Mouse (Mus musculus) erythroblast, adult 5-6 weeks (primary cell): ENCODE data around the gene Chac1. TPM values are rescaled to one million over a fixed set of nuclear protein-coding genes. Genes with fewer than 3 reads are reported as not detected.

Source experiments
- ATAC-seq: replicated peaks from 2 replicates; pipeline ENCODE4 v1.8.0; 2016; ENCODE audit warnings: moderate number of reproducible peaks, mild to moderate bottlenecking, moderate TSS enrichment, inconsistent platforms; ENCODE audit not compliant: poor library complexity, low FRiP score, severe bottlenecking
- total RNA-seq, 2 experiments: library from RNA; stranded (forward) in 1 of 2; stranded (reverse) in 1 of 2; fragments of 150-400 nt in 1 of 2; fragments of 200-764, 138-1000 nt in 1 of 2; gene quantifications; 2 replicates each; pipeline versions ENCODE4 v1.2.3 to v1.2.4; 2015 to 2017; ENCODE audit warnings: low replicate concordance in 2 of 2

The Chac1 gene
- total RNA-seq, 2 experiments from 2014 or later: 0.77 to 1.0 TPM

DNA sequence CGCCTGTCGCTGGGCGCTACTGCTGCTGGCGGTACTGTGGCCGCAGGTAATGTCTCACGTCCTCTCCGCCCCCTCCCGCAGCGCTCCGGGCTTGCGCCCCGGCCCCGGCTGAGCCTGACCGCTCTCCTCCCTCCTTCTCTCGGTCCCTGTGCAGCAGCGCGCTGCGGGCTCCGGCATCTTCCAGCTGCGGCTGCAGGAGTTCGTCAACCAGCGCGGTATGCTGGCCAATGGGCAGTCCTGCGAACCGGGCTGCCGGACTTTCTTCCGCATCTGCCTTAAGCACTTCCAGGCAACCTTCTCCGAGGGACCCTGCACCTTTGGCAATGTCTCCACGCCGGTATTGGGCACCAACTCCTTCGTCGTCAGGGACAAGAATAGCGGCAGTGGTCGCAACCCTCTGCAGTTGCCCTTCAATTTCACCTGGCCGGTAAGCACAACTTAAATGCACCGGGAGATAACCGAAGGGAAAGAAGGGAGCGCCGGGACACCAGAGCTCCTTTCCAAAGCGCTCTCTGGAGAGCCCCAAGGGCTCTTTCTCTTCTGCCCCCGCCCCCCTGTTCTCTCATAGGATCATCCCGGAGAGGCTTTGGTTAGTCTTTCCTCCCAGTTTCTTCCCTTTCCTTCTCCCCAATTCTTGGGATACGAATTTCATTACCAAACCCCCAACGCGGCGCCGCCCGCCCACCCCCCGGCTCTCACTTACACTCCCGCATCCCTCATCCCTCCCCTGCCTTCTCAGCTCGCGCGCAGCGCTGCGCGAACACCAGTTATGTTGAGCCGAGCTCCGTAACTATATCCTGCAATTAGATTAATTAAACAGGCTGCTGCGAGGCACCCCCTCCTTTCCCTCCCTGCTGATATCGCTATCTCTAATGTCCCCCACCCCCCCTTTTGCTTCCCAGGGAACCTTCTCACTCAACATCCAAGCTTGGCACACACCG lies 24.6 kb upstream of the Chac1 start:
- ATAC-seq: no peak

GRCm38 (mm10) chr2:119327102-119327480 lies 23.9 kb upstream of the Chac1 start:
- ATAC-seq: no peak

GRCm38 (mm10) chr2:119327942-119328526 lies 23.0 kb upstream of the Chac1 start:
- no peak for ATAC-seq

GRCm38 (mm10) chr2:119328546-119328945 lies 22.5 kb upstream of the Chac1 start:
- no peak for ATAC-seq

GRCm38 (mm10) chr2:119329123-119329817 lies 21.8 kb upstream of the Chac1 start:
- ATAC-seq: no peak

GRCm38 (mm10) chr2:119330795-119331194 lies 20.2 kb upstream of the Chac1 start:
- ATAC-seq: no peak

DNA sequence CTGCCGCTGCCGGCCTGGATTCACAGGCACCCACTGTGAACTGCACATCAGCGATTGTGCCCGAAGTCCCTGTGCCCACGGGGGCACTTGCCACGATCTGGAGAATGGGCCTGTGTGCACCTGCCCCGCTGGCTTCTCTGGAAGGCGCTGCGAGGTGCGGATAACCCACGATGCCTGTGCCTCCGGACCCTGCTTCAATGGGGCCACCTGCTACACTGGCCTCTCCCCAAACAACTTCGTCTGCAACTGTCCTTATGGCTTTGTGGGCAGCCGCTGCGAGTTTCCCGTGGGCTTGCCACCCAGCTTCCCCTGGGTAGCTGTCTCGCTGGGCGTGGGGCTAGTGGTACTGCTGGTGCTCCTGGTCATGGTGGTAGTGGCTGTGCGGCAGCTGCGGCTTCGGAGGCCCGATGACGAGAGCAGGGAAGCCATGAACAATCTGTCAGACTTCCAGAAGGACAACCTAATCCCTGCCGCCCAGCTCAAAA lies 18.8 kb upstream of the Chac1 start:
- no peak for ATAC-seq

DNA sequence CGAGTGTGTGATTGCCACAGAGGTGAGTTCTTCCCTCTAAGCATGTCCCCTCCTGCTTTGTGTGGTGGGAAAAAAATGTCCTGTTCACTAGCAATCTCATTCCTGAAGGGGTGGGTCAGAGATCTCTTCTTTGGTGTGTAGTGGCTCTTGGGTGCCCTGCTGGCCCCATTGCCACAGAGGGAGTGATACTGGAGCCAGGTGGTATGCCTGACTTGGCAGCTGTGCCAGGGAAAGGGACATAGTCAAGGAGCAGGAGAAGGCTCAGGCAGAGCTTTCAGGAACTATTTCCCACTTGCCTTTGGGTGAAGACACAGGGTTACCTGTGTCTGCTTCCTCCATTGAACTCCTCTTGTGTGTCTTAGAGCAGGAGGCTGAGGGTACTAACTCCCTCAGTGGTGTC lies 16.9 kb upstream of the Chac1 start:
- ATAC-seq: no peak

DNA sequence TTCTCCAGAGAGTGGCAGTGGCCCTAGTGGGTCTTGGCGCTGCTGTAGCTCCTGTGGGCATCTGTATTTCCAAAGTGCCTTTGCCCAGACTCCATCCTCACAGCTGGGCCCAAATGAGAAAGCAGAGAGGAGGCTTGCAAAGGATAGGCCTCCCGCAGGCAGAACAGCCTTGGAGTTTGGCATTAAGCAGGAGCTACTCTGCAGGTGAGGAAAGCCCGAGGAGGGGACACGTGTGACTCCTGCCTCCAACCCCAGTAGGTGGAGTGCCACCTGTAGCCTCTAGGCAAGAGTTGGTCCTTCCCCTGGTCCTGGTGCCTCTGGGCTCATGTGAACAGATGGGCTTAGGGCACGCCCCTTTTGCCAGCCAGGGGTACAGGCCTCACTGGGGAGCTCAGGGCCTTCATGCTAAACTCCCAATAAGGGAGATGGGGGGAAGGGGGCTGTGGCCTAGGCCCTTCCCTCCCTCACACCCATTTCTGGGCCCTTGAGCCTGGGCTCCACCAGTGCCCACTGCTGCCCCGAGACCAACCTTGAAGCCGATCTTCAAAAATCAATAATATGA lies 16.0 kb upstream of the Chac1 start:
- ATAC-seq: no peak

DNA sequence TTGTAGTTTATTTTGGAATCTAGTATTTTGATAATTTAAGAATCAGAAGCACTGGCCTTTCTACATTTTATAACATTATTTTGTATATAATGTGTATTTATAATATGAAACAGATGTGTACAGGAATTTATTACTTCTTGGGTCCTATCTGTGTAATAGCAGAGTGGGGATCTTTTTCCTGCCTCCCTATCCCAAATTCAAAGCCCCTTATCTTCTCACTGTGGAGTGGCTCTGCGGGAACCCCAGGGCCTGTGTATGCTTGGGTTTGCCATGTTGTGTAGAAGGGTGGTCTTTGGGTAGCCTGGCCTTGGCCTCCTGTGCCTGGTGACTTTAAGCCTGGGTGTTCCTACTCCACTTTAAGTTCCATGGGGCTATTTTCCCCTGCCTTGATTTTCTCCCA lies 15.5 kb upstream of the Chac1 start:
- no peak for ATAC-seq

GRCm38 (mm10) chr2:119336002-119336401 lies 15.0 kb upstream of the Chac1 start:
- no peak for ATAC-seq

GRCm38 (mm10) chr2:119336470-119336869 lies 14.6 kb upstream of the Chac1 start:
- no peak for ATAC-seq

DNA sequence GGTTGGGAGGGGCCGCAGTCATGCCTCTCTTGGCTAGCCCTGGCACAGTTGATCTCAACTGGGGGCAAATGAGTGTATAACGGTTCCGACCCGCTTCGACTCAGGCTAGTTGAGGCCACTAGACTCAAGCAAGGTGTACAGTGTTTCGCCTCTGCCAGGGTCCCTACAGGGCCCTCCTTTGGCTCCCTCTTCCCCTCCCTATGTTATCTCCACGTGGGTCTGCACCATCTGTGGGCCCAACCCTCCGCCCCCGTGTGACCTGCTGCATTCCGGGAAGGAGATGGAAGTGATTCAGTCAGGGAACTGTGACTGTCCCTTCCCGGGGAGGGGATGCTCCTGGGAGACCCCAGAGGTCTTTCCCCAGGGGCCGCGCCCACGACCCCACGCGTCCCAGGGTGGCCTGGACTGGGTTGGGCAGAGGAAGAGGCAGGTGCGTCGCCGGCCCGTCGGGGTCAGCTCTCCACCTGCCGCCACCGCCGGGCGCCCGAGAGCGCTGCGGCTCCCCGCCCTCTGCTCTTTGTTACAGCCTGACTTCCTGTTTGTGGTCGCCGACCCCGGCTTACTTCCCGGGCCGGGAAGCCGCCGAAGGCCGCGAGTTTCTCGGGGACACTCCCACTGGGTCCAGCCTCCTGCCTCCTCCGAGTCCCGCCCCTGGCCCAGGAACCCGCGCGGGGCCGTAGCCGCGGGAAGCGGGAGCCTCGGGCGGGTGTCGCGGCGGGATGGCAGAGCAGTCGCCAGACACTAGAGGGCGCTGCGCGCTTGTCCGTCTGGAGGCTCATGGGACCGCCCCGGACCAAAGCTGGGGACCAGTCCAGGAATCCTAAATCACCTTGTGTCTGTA lies 13.4 kb upstream of the Chac1 start:
- peak; percentile 81 for ATAC-seq

DNA sequence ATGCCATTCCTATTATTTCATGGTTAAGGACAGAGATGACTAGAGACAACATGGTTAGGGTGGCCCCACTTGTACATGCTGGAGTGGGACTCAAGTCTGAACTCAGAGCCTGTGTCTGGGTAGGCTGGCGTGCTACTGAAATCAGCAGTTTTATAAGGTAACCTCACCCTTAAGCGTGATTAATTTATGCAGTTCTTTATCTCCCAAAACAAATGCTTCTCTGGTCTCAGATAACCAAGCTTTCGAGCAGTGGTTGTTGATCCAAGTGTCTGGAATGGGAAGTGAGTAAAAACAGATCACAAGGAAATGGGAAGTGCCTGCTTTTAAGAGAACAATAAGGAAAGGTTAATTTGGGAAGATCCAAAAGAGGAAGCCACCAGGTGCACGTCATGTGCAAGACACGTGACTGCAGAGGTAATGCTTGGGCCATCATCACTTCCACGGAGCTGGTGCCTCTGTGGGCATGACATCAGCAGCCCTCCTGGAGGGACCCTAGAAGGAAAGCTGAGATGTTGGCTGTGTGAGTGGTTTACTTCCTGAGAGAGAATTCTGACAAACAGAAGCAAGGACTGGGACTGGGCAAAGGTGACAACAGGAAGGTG lies 6.4 kb upstream of the Chac1 start:
- ATAC-seq: no peak

DNA sequence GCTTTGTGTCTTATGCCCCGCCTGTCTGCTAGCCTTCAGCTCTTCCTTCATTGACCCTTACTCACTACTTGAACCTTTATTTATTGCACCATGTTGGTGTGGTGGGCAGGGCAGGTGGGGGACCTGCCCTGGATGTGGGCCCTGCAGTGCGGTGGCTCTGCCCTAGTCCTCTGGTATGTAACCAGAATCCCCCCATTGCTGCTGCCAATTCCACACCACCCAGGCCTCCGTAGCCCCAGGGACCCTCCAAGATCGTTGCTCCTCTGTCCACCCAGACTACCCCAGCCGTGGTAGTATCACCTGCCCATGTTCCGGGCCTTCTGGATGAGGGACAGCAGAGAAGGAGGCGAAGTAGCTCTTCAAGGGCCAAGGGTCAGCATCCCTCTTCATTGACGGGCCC lies 2.7 kb downstream of the Chac1 start:
- ATAC-seq: no peak

DNA sequence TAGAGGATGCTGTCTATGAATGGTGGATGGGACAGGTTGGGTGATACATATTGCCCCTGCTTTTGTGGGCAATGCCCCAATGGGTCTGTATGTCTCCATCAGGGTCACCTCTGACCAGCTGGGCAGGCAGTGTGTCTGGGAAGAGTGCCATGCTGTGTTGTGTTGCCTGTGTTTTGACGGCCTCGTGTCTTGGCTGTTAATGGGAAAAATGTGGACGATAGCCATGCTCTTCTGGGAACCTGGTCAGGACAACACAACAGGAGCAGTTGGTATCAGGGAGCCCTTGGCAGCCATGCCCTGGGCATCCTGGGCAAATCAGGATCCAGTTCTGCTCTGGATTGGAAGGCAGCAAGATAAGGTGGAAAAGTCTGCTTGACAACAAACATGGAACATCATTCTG lies 4.1 kb downstream of the Chac1 start:
- ATAC-seq: no peak

DNA sequence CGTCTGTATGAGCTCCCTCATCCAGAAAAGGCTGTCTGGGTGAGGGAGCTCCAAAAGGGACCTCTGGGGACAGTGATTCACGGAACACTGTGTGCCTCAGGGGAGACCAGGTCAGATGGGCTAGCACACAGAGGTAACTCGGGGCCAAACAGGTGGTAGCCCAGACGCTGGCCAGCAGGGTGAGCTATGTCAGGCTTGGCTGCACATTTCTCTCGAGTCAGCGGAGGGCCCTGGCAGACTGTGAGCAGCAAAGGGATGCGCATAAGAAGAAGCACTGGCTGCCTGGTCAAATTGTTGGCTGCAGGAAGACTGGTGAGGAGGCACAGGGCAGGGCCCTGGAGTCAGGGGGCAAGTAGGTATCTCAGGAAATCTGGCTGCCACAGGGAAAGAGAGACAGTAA lies 4.6 kb downstream of the Chac1 start:
- ATAC-seq: no peak

GRCm38 (mm10) chr2:119356310-119356709 lies 5.3 kb downstream of the Chac1 start:
- no peak for ATAC-seq

DNA sequence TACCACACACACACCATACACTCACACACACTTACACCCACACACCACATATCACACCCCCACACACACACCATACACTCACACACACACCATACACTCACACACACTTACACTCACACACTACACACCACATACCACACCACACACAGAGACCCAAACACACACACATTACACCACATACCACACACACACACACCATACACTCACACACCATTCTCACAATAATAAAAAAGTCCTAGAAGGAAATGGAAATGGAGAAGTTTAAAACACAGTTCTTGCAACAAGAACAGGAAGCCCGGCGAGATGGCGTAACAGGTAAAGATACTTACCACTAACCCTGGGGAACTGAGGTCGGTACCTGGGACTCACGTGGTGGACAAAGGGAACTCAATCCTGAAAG lies 5.8 kb downstream of the Chac1 start:
- ATAC-seq: no peak
